Mouse (Mus musculus) myocyte (in vitro differentiated cells): Measurements from ENCODE around the gene Gm4305. TPM values are rescaled to one million over a fixed set of nuclear protein-coding genes. Genes with fewer than 3 reads are reported as not detected.
"Not testable (repeated sequence)": the region's sequence is repeated elsewhere in the genome, so short reads cannot be mapped to it uniquely, and the experiment has no call there.

Source experiments
- H3K27me3 ChIP-seq: one replicate; pipeline ENCODE4 v1.6.1; 2011; ENCODE audit not compliant: control insufficient read depth, insufficient read depth, insufficient read length
- H3K36me3 ChIP-seq: one replicate; pipeline ENCODE4 v1.6.1; 2011; ENCODE audit not compliant: control insufficient read depth, insufficient read depth
- H3K4me2 ChIP-seq: one replicate; pipeline ENCODE4 v1.6.1; 2011; ENCODE audit warnings: low read depth, control low read depth
- H3K4me3 ChIP-seq: one replicate; pipeline ENCODE4 v1.5.1; 2011; ENCODE audit warnings: mild to moderate bottlenecking, control low read depth, moderate library complexity
- H3K79me2 ChIP-seq: one replicate; pipeline ENCODE4 v1.6.1; 2011; ENCODE audit not compliant: control insufficient read depth, insufficient read depth
- H3ac ChIP-seq: one replicate; pipeline ENCODE4 v1.6.1; 2011; ENCODE audit not compliant: control insufficient read depth, insufficient read length
- polyA plus RNA-seq: library from polyadenylated mRNA; unstranded; fragments of >200 nt; fragmentation: generic; extraction: Trizol; gene quantifications from one replicate; pipeline ENCODE4 v1.2.1, GENCODE M21; 2012; ENCODE audit warnings: missing spikeins

Gm4305 gene
- not detected for polyA plus RNA-seq

- H3K36me3 ChIP-seq, H3K79me2 ChIP-seq, H3K4me2 ChIP-seq, H3K27me3 ChIP-seq, H3K4me3 ChIP-seq, H3ac ChIP-seq: not testable (repeated sequence)
Observed at GRCm38 (mm10) chr10:100350793-100351192, at the start of gene Gm4305. Gene Gm4305, plus strand, starts transcription at chr10:100351093.

- H3K79me2 ChIP-seq, H3K4me3 ChIP-seq, H3K36me3 ChIP-seq, H3K4me2 ChIP-seq, H3ac ChIP-seq, H3K27me3 ChIP-seq: not testable (repeated sequence)
Observed at GRCm38 (mm10) chr10:100335376-100335775, 15.5 kb upstream of the Gm4305 start, which contains the start of gene Gm4301. Gene Gm4301, plus strand, starts transcription at chr10:100335676.

- not testable (repeated sequence) for H3K36me3 ChIP-seq, H3K79me2 ChIP-seq, H3K27me3 ChIP-seq, H3K4me2 ChIP-seq, H3K4me3 ChIP-seq, H3ac ChIP-seq
Observed at GRCm38 (mm10) chr10:100340536-100340935, 10.4 kb upstream of the Gm4305 start, which contains the start of gene Gm4302. Gene Gm4302, plus strand, starts transcription at chr10:100340836.

- not testable (repeated sequence) for H3K36me3 ChIP-seq, H3ac ChIP-seq, H3K4me2 ChIP-seq, H3K79me2 ChIP-seq, H3K4me3 ChIP-seq, H3K27me3 ChIP-seq
Observed at GRCm38 (mm10) chr10:100345672-100346071, 5.2 kb upstream of the Gm4305 start, which contains the start of gene Gm4303. Gene Gm4303, plus strand, starts transcription at chr10:100345972.

- not testable (repeated sequence) for H3K79me2 ChIP-seq, H3K36me3 ChIP-seq, H3K4me3 ChIP-seq, H3ac ChIP-seq, H3K4me2 ChIP-seq, H3K27me3 ChIP-seq
Observed at GRCm38 (mm10) chr10:100356841-100357240, 5.9 kb downstream of the Gm4305 start.

GRCm38 (mm10) chr10:100361038-100361437 is 10.1 kb downstream of the Gm4305 start, which contains the start of gene Gm4307:
Gene Gm4307, plus strand, starts transcription at chr10:100361338.
- not testable (repeated sequence) for H3ac ChIP-seq, H3K36me3 ChIP-seq, H3K27me3 ChIP-seq, H3K4me3 ChIP-seq, H3K4me2 ChIP-seq, H3K79me2 ChIP-seq

GRCm38 (mm10) chr10:100382460-100382859 is 31.6 kb downstream of the Gm4305 start, which contains the start of gene Gm4312:
Gene Gm4312, minus strand, starts transcription at chr10:100382560.
- H3K4me2 ChIP-seq, H3K36me3 ChIP-seq, H3K79me2 ChIP-seq, H3ac ChIP-seq, H3K4me3 ChIP-seq, H3K27me3 ChIP-seq: not testable (repeated sequence)

Other genes starting within 250 kb of the Gm4305 start
- gene Gm4301, start 15.4 kb upstream of the Gm4305 start, polyA plus RNA-seq = not detected
- gene Gm4302, start 10.3 kb upstream of the Gm4305 start, polyA plus RNA-seq = not detected
- gene Gm4303, start 5.1 kb upstream of the Gm4305 start, polyA plus RNA-seq = not detected
- gene Gm4307, start 10.2 kb downstream of the Gm4305 start, polyA plus RNA-seq = not detected
- gene Gm4312, start 31.5 kb downstream of the Gm4305 start, polyA plus RNA-seq = not detected
- gene Tmtc3, start 136.3 kb downstream of the Gm4305 start, polyA plus RNA-seq = 2.1 TPM
- 0.89 TPM for gene Cep290, start 136.5 kb downstream of the Gm4305 start, polyA plus RNA-seq
- 9.5 TPM for gene 4930430F08Rik, start 239.3 kb downstream of the Gm4305 start, polyA plus RNA-seq
- not detected for gene 1700017N19Rik, start 239.4 kb downstream of the Gm4305 start, polyA plus RNA-seq